Mouse (Mus musculus) adipocyte (in vitro differentiated cells): Measurements from ENCODE around the gene Med26.

Experiments used
- DNase-seq: peaks from one replicate; pipeline ENCODE4 v3.0.0-alpha.2; 2016; ENCODE audit warnings: low spot score

Gene Med26

GRCm38 (mm10) chr8:72491680-72492621 is 56.1 kb downstream of the Med26 start, which contains the start of gene Slc35e1:
TSS of gene Slc35e1 (minus strand) at chr8:72492614.
- DNase-seq: no peak

DNA sequence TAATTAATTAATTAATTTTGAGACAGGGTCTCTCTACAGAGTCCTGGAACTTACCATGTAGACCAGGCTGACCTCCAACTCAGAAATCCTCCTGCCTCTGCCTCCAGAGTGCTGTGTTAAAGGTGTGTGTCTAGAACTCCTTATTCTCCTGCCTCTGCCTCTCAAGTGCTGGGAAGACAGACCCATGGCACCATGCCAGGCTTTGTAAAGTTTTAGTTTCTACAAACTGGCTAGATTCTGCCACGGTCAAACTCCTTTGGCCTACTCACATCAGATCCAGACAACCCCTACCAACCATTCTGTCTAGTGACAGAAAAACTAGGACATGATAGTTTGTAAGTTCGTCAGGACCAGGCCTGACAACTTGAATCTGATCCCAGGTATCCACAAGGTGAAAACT is 57.1 kb downstream of the Med26 start:
- DNase-seq: peak; percentile 49

- DNase-seq: no peak
Measured at GRCm38 (mm10) chr8:72487014-72487413, 61.1 kb downstream of the Med26 start.

GRCm38 (mm10) chr8:72485456-72486199 is 62.4 kb downstream of the Med26 start:
- DNase-seq: no peak

DNA sequence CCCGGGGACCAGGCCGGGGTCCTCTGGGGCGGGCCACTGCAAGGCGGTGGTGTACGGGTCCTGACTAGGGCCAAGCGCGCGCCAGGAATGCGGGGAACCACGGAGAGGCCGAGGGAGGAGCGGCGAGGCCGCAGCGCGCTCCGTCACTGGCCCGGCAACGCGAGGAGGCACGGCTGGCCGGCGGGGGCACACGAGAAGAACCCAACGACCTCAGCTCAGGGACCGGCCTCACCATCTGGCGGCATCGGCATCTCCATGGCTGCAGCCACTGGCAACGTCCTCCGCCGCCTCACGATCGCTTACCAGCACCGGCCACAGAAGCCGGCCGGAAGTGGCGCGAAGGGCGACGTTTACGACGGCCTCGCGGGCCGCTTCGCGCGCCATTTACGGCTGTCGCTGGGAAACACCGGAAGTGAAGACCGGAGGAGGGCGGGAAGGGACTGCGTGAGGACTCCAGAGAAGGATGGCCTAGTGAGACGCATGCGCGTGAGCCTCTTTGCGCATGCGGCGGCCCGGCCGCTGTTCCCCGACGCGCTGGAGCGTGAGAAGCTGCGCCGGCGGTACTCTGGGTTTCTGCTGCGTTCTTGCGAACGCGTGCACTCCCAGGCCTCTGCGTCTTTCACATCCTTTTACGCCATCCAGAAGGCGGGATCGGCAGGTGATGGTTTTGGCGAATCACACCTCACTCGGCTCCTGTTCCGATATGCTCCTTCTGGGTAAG is 73.1 kb downstream of the Med26 start, which contains the start of gene Cherp:
Cherp (minus strand) TSS at position 401 of the 721 bp plus-strand sequence.
- peak; percentile 100 for DNase-seq

DNA sequence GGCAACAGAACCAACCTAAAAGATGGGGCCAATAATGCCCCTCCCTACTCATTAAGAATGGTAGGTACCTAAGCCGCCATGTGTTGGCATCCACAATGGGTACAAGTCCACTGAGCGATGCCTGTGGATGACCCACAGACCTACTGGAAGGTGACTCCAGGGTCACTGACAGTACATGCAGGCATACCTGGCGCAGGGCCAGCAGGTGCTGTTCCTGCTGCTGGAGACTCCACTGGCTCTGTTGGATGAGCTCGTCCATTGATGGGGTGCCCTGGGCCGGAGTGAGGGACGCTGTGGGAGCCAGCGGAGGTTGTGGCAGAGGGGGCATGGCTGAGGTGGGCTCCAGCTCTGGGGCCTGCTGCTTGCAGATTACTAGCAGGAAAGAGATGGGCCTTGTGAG is 77.4 kb downstream of the Med26 start:
- DNase-seq: no peak

GRCm38 (mm10) chr8:72469984-72470383 is 78.1 kb downstream of the Med26 start:
- no peak for DNase-seq

DNA sequence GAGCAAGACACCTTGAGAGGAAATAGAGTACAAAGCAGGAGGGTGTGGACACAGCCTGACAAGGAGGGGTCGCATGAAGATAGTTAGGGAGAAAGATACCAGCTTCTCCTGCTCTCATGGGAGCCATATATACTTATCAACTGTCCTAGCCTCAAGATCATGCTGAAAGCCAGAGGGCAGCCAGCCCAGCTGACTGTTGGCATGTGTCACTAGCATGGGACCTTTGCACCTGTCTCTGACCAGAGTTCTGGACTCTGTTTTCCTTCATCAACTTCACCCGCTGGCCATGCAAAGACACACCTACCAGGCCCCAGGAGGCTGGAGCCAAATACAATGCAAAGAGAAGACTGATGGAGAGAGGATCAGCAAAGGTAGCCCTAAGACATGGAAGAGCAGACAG is 78.8 kb downstream of the Med26 start:
- DNase-seq: no peak

DNA sequence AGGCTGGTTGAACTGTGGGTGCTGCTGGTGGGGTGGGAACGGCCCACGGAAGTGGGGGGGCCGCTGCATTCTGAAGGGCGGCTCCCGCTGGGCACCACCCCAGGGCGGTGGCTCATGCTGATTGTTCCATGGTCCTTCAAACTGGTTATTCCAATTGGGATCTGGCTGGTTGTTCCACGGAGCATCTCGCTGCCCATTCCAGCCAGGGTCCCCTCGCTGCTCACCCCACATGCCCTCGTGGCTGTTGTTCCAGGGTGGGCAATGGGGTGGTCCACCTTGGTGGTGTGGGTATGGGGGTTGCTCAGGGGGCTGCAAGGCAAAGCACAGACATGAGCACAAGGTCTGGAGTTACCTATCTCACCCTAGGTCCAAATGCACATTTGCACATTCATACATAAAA is 83.9 kb downstream of the Med26 start:
- DNase-seq: no peak

- DNase-seq: no peak
Measured at GRCm38 (mm10) chr8:72459881-72460533, 88.1 kb downstream of the Med26 start.

DNA sequence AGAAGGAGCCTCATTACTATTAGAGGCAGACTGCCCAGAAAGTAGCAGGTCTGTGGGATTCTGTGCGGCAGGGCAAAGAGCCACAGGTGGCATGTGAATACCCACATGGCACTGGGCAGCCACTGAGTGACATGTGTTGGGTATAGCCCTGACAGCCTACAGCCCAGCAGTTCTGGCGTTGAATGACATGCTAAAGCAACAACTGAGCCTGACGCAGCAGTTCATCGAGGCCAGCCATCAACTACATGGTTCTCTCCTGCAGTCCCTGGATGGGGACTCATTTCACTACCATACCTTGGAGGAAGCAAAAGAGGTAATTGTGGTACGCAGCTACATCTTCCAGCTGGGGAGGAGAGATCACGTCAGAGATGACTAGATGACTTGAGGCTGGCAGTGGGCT is 89.6 kb downstream of the Med26 start:
- DNase-seq: no peak

DNA sequence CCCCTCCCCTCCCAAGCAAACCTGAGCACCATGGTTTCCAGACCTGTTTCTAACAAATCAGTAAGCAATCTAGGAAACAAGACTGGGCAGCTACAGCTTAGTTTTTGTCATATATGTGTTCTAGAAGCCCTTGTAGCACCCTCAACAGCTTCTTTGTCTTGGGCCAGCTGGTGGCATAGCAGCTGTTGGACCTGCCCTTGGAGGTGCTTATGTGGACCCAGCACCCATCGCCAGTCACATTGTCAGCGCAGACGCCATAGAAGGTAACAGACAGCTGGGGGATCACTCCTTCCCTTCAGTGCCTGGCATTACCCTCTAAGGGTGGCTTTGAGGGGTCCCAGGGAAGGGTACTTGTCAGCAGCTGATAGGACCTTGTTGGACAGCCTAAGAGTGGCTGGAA is 90.3 kb downstream of the Med26 start:
- DNase-seq: no peak

- DNase-seq: no peak
Measured at GRCm38 (mm10) chr8:72455317-72455716, 92.8 kb downstream of the Med26 start.

GRCm38 (mm10) chr8:72453904-72454303 is 94.2 kb downstream of the Med26 start:
- DNase-seq: no peak

DNA sequence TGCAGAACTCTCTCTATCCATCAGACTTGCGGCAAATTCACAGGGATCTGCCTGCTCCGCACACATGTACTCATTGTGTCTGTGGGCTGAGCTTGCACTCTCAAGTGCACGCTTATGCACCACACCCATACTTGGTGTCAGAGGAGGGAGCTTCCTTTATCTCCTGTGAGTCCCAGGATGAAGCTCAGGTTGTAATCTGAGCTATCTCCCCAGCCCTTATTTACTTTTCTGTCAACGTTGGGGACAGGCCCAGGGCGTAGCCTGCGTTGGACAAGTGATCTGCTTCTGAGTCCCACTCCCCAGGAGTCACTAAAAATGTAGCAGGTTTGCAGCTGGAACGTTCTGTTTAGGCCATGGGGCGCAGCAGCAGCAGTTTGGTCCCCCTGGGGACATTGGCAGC is 96.6 kb downstream of the Med26 start:
- no peak for DNase-seq

- no peak for DNase-seq
Measured at GRCm38 (mm10) chr8:72445071-72445470, 103.0 kb downstream of the Med26 start.
